Mouse (Mus musculus): ENCODE results near the gene Rab12. TPM values are rescaled to one million over a fixed set of nuclear protein-coding genes. Genes with fewer than 3 reads are reported as not detected.

The Rab12 gene
- total RNA-seq, 1 experiment: 20.1 TPM

DNA sequence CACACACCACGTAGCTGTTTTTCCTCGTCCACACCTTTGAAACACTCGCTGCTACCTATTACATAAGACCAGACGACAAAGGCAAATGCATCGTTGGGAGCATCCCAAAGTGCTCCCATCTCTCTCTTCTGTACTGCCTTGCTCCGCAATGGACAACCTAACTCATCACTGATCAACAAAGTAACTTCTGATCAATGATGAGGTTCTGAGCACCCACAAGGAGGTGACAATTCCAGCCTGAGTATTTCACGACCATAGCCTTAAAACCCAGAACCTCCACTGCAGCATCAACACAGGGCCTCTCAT is 72.6 kb downstream of the Rab12 start:
- TF ChIP-seq ZC3H11A (IDR thresholded peaks at IDR 0.05; ENCODE audit: borderline replicate concordance, low read depth, low read length): no peak
- TF ChIP-seq MAFK (IDR thresholded peaks at IDR 0.05; ENCODE audit: insufficient read depth, low read depth, low read length): no peak
- no peak for TF ChIP-seq HCFC1 (IDR thresholded peaks at IDR 0.05; ENCODE audit: borderline replicate concordance, insufficient read depth, low read length)
- no peak for TF ChIP-seq ZNF384 (IDR thresholded peaks at IDR 0.05; ENCODE audit: low read depth, low read length)
- TF ChIP-seq CHD2 (IDR thresholded peaks at IDR 0.05; ENCODE audit: low read depth, low read length): no peak
- no peak for DNase-seq (ENCODE audit: low read depth, low spot score)
- in situ Hi-C loops (cut with MboI; ENCODE audit: low sequenced_read_pairs in 2 of 2, unreplicated experiment in 2 of 2): no loop called here
- H3K9me3 ChIP-seq (ENCODE audit: control insufficient read depth, insufficient read depth, low read depth, low read length): no peaks in the 10 kb centered on the region
- peak overlapping the region; percentile 88 to 90 for H3K4me3 ChIP-seq (ENCODE audit: insufficient read depth in 1 of 2, low read depth in 1 of 2, low read length in 2 of 2, poor library complexity in 1 of 2, severe bottlenecking in 1 of 2)
- peaks cover 5 to 22% of the 10 kb centered on the region in 2 experiments for H3K4me1 ChIP-seq (ENCODE audit: control insufficient read depth in 2 of 2, insufficient read depth in 2 of 2, low read length in 2 of 2, poor library complexity in 1 of 2)
- peaks cover 4% of the 10 kb centered on the region for H3K36me3 ChIP-seq (ENCODE audit: control insufficient read depth, insufficient read depth, low read length, poor library complexity, severe bottlenecking)
- H3K9ac ChIP-seq (ENCODE audit: insufficient read depth, low read depth, low read length, poor library complexity, severe bottlenecking): peak overlapping the region; percentile 63; the same call in 1 of the 2 replicates
- no peak overlapping the region for H3K27ac ChIP-seq (ENCODE audit: insufficient read depth, low read depth, low read length, poor library complexity, severe bottlenecking)

DNA sequence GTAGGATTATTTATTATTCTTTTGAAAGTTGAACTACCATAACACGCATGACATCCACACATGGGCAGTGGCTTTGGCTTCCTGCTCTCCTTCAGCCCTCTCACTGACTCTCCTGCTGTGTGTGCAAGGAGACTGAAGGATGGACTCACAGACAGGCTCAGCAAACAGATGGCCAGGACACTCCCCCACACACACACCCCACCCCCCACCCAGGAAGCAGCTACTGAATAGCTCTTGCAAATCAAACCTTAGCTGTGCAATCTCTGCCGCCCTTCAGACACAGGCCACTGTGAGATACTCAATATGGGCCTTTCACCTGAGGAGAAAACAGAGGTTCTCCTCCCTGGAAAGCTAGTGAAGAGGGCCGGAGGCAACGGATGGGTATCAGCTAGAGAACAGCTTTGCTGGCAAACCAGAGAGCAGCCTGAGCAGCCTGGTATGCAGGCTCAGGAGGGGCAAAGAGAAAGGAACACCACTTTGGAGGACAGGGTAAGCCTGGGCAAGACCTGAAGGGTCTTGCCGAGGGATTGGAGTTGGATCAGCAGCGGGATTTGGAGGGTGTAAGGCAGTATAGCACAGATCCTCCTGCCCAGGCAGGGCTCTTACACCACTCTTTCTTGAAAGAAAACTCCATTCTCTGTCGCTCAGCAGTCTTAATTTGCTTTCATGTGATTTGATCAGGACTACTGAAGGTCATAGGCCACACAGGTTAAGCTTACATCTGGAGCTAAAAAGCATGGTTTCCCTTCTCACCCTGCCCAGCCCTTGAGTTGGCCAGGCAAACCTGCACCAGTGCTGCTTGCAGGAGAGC is 73.1 kb downstream of the Rab12 start:
- peak overlapping the region; percentile 63 for H3K9ac ChIP-seq (ENCODE audit: insufficient read depth, low read depth, low read length, poor library complexity, severe bottlenecking)
- DNase-seq (ENCODE audit: low read depth, low spot score): no peak
- H3K9me3 ChIP-seq (ENCODE audit: control insufficient read depth, insufficient read depth, low read depth, low read length): no peaks in the 10 kb centered on the region
- H3K4me3 ChIP-seq (ENCODE audit: insufficient read depth in 1 of 2, low read depth in 1 of 2, low read length in 2 of 2, poor library complexity in 1 of 2, severe bottlenecking in 1 of 2): peak overlapping the region; percentile 88 to 90
- H3K4me1 ChIP-seq (ENCODE audit: control insufficient read depth in 2 of 2, insufficient read depth in 2 of 2, low read length in 2 of 2, poor library complexity in 1 of 2): peaks cover 5 to 19% of the 10 kb centered on the region in 2 experiments
- no peak for TF ChIP-seq HCFC1 (IDR thresholded peaks at IDR 0.05; ENCODE audit: borderline replicate concordance, insufficient read depth, low read length)
- no peak for TF ChIP-seq CHD2 (IDR thresholded peaks at IDR 0.05; ENCODE audit: low read depth, low read length)
- no peak for TF ChIP-seq ZNF384 (IDR thresholded peaks at IDR 0.05; ENCODE audit: low read depth, low read length)
- TF ChIP-seq MAFK (IDR thresholded peaks at IDR 0.05; ENCODE audit: insufficient read depth, low read depth, low read length): no peak
- TF ChIP-seq ZC3H11A (IDR thresholded peaks at IDR 0.05; ENCODE audit: borderline replicate concordance, low read depth, low read length): no peak
- in situ Hi-C loops (cut with MboI; ENCODE audit: low sequenced_read_pairs in 2 of 2, unreplicated experiment in 2 of 2): no loop called here
- H3K27ac ChIP-seq (ENCODE audit: insufficient read depth, low read depth, low read length, poor library complexity, severe bottlenecking): peak overlapping the region; percentile 35; the same call in 1 of the 2 replicates
- peaks cover 4% of the 10 kb centered on the region for H3K36me3 ChIP-seq (ENCODE audit: control insufficient read depth, insufficient read depth, low read length, poor library complexity, severe bottlenecking)

Other genes starting within 250 kb of the Rab12 start
- gene Mtcl1, start 70.0 kb downstream of the Rab12 start, total RNA-seq (2012; rRNA removed): 75.8 and 104 TPM in 2 replicates
- 0.13 and 0.16 TPM in 2 replicates for gene Themis3, start 74.9 kb upstream of the Rab12 start, total RNA-seq (2012; rRNA removed)